Mouse (Mus musculus) gastrocnemius, adult 2 months (tissue): Measurements from ENCODE around the gene Slc25a36. TPM values are rescaled to one million over a fixed set of nuclear protein-coding genes. Genes with fewer than 3 reads are reported as not detected.

Source experiments
- DNase-seq: peaks from one replicate; pipeline ENCODE4 v3.0.0; 2022
- H3K27ac ChIP-seq: fragments of 200-600 bp; 2 replicates; pipeline ENCODE4 v1.8.1; 2022; ENCODE audit warnings: mild to moderate bottlenecking
- H3K4me3 ChIP-seq: fragments of 200-600 bp; 2 replicates; pipeline ENCODE4 v1.8.1; 2022; ENCODE audit warnings: mild to moderate bottlenecking, moderate library complexity
- CTCF ChIP-seq: fragments of 200-600 bp; IDR thresholded peaks from 2 replicates; pipeline ENCODE4 v1.8.1; 2022; ENCODE audit warnings: antibody characterized with exemption, mild to moderate bottlenecking, moderate library complexity
- intact Hi-C: fragments of 180-260 bp; cut with DNase I; formaldehyde crosslinking; loops from one replicate; pipeline ENCODE4 v1.15.1; 2025
- total RNA-seq, 2 experiments: library from RNA; stranded (reverse); gene quantifications; 2 replicates each; pipeline ENCODE4 v1.2.3; 2021

The Slc25a36 gene
- total RNA-seq, 2 experiments from 2014 or later: 33.6 to 52.7 TPM

DNA sequence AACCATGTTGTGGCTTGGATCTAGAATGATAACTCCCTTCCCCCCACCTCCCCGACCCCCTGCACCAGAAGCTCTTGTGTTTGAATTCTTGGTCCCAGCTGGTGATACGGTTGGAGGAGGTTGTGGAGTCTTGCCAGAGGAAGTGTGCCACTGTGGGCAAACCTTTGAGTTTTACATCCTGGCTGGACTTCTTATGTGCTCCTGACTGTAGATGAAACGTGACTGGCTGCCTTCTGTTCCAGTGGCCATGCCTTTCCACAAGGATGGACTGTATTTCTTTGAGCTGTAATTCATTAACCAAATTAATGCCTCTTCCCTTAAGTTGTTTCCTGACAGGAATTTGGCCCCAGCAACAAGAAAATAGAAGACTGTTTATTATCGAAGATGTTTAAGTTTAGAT, 26.2 kb upstream of the Slc25a36 start:
- TF ChIP-seq CTCF: no peak
- no peak for DNase-seq
- intact Hi-C loops: no loop called here
- Histone ChIP-seq H3K4me3 (no peak overlapping the region), H3K27ac (no peak overlapping the region)

GRCm38 (mm10) chr9:97135866-97136265, 24.9 kb upstream of the Slc25a36 start:
- intact Hi-C loops: loop anchor here (2.0 kb wide), 1 partner anchor 23 kb away; no protein-coding TSS in a partner anchor
- peak; percentile 57 for DNase-seq
- Histone ChIP-seq H3K27ac (peak overlapping the region; percentile 87), H3K4me3 (peak overlapping the region; percentile 10)
- TF ChIP-seq CTCF: no peak

DNA sequence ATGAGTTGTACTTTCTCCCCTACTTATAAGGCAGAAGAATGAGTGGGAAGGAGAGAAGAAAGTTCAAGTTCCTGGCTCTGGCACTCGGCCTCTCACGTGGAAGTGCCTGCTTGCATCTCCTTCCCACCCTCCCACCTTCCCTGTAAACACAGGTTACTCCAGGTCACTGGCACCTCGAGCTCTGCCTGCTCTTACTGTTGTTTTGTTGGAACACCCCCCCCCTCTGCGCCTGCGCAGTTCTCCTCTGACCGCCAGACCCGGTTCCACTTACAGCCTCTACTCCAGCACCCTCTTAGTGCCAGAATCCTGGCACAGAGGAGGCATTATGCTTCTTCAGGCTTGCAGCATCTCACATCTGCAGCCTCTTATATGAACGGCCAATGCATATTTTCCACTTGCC, 22.2 kb upstream of the Slc25a36 start:
- intact Hi-C loops: no loop called here
- Histone ChIP-seq H3K4me3 (no peak overlapping the region), H3K27ac (no peak overlapping the region)
- peak; percentile 37 for DNase-seq
- TF ChIP-seq CTCF: no peak

GRCm38 (mm10) chr9:97130001-97130400, 19.0 kb upstream of the Slc25a36 start:
- intact Hi-C loops: no loop called here
- H3K4me3 ChIP-seq: no peak overlapping the region
- H3K27ac ChIP-seq: no peak overlapping the region
- no peak for DNase-seq
- TF ChIP-seq CTCF: no peak

DNA sequence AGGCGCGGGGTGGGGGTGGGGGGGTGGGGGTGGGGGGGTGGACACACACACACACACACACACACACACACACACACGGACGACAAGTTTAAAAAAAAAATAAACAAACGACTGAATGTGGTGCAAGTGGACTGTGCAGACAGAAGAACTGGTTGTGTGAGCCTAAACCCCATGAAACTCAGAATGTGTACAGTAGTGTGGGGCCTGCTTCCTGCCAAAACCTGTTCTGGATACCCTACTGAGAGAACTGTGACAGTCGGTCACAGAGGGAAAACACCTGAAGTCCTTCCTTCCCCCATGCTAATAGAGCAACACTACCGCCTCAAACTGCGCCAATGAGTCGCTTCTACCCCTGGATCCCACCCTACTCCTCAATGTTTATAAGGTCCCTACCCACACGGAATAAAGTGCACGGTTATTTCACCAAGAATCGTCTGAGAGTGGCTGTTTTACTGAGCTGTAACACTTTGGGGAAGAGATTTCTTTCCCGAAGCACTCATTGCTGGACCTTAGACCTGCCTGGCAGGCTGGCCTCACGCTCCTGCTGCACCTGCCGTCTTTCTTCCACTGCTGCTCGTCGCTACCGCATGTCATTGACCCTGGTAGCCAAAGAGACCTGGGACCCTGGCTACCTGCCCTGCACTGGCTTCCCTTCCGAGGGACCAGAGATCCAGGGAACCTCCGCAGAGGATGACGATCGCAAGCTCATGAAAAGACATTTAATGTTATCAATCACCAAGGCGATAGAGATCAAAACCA, 13.2 kb upstream of the Slc25a36 start:
- intact Hi-C loops: no loop called here
- DNase-seq: no peak
- Histone ChIP-seq H3K27ac (no peak overlapping the region), H3K4me3 (no peak overlapping the region)
- TF ChIP-seq CTCF: no peak

- no peak for TF ChIP-seq CTCF
- intact Hi-C loops: no loop called here
- DNase-seq: no peak
- Histone ChIP-seq H3K27ac (no peak overlapping the region), H3K4me3 (no peak overlapping the region)
These were observed 10.5 kb upstream of the Slc25a36 start for GRCm38 (mm10) chr9:97121432-97121831.

DNA sequence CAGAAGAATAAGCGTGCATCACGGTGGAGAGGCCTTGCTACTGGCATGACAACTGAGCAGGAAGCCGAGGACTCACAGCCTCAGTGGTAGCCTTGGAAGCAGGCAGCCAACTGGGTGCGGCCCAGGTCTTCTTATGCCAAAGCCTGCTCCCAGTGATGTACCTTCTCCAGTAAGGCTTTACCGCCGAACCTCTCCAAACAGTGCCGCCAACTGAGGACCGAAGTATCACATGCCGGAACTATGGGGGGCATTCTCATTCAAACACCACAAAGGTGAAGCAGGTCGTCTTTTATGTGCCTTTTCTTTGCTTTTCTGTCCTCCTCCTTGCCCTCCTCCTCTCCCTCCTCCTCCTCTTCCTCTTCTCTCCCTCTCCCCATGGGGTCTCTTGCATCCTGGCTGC, 3.3 kb upstream of the Slc25a36 start:
- H3K27ac ChIP-seq: no peak overlapping the region
- DNase-seq: no peak
- no peak for TF ChIP-seq CTCF
- intact Hi-C loops: no loop called here
- H3K4me3 ChIP-seq: no peak overlapping the region

GRCm38 (mm10) chr9:97113555-97113929, 2.6 kb upstream of the Slc25a36 start:
- DNase-seq: no peak
- no peak overlapping the region for H3K27ac ChIP-seq
- no peak for TF ChIP-seq CTCF
- intact Hi-C loops: loop anchor here (2.0 kb wide), 1 partner anchor 21 kb away; no protein-coding TSS in a partner anchor
- no peak overlapping the region for H3K4me3 ChIP-seq

DNA sequence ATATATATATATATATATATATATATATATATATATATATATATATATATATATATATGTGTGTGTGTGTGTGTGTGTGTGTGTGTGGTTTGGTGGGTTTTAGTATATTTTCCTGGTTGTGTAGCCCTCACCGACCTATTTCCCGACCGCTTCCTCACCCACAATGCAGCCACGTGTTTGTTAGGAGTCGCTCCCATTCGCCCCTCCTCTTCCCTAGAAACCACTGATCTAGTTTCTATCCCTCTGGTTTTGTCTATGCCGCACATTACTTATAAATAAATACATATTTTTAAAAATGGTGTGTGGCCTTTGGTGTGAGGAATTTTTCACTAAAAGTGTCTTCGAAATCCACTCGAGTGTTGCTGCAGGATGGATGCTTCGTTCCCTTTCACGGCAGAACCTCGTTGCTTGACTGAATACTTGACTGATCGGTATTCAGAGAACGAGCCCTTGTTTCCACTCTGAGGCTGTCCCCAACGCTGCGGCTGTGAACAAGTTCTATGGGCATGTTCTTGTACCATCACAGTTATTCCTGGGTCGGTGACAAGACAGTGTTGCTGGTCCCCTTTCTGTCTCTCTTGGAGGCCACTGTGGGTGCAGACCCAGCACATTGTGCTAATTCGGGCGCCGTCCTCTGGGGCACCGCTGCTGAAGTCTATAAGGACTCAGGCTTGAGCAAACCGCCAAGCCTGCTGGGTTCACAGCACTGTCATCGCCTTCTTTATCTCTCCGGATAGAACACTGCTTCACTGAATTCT, 2.0 kb upstream of the Slc25a36 start:
- no peak for TF ChIP-seq CTCF
- intact Hi-C loops: loop anchor here (2.0 kb wide), 1 partner anchor 22 kb away; no protein-coding TSS in a partner anchor
- DNase-seq: no peak
- Histone ChIP-seq H3K27ac (no peak overlapping the region), H3K4me3 (no peak overlapping the region)

GRCm38 (mm10) chr9:97112238-97112637, 1.3 kb upstream of the Slc25a36 start:
- intact Hi-C loops: loop anchor here (2.0 kb wide), 1 partner anchor 23 kb away; no protein-coding TSS in a partner anchor
- Histone ChIP-seq H3K4me3 (no peak overlapping the region), H3K27ac (peak overlapping the region; percentile 96; the same call in 1 of the 2 replicates)
- no peak for TF ChIP-seq CTCF
- no peak for DNase-seq

DNA sequence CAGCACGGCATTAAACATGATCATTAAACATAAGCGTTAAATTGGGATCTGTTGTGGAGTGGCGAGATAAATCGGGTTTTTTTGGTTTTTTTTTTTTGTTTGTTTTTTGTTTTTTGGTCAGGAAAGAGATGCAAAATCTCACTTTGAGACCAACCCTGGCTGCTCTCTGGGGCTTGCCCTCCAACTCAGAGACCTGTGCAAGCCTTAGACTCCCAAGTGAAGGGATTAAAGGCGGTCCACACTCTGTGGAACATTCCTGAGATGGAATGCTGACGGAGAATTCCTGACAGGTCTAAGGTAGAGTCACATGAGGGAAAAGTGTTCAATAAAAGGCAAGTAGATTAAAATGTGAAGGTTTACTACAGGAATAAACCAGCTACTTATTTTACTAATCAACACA, 549 bp upstream of the Slc25a36 start:
- intact Hi-C loops: no loop called here
- Histone ChIP-seq H3K4me3 (peak overlapping the region; percentile 79), H3K27ac (peak overlapping the region; percentile 96)
- TF ChIP-seq CTCF: no peak
- no peak for DNase-seq

DNA sequence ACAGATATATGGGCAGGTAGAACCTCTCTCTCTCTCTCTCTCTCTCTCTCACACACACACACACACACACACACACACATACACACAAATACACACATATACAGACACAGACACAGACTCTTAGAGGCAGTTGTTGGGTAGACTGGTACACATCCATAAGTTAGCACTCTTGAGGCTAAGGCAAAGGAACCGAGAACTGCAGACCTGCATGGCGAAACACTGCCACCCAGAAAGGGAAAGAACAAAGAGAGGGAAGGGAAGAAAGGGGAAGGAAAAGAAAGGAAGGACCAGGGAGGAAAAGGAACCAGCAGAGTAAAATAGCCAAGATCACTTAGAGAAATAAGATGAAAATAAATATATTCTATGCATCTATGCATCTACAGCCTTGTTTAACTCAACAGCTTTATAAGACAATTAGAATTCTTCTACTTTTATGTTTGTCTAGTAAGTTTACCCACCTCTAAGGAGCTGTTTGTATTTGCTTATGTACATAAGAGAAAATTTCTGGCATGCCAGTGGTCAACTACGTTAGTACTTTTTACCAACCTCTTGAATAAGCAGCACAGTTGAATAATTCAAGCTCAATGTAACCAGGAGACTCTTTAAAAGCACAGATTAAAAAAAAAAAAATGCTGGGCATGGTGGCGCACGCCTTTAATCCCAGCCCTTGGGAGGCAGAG, 4.3 kb downstream of the Slc25a36 start:
- no peak for TF ChIP-seq CTCF

More for the DNA sequence above, 4.3 kb downstream of the Slc25a36 start:
- no peak overlapping the region for H3K4me3 ChIP-seq
- H3K27ac ChIP-seq: no peak overlapping the region
- intact Hi-C loops: loop anchor here (5.0 kb wide), 1 partner anchor 56 kb away; no protein-coding TSS in a partner anchor
- no peak for DNase-seq
